Mouse (Mus musculus): ENCODE data around the gene Utrn.

Gene Utrn

GRCm38 (mm10) chr10:12798248-12798647 is 70.9 kb downstream of the Utrn start:
- DNase-seq (ENCODE audit: low read depth, low spot score) = no peak

GRCm38 (mm10) chr10:12796510-12796840 is 72.7 kb downstream of the Utrn start:
- no peak for DNase-seq (ENCODE audit: low read depth, low spot score)

- DNase-seq (ENCODE audit: low read depth, low spot score) = no peak
Observed at GRCm38 (mm10) chr10:12795796-12796509, 73.2 kb downstream of the Utrn start.

GRCm38 (mm10) chr10:12792049-12792448 is 77.1 kb downstream of the Utrn start:
- DNase-seq (ENCODE audit: low read depth, low spot score) = peak; percentile 9

- no peak for DNase-seq (ENCODE audit: low read depth, low spot score)
Observed at GRCm38 (mm10) chr10:12790881-12791280, 78.3 kb downstream of the Utrn start.

GRCm38 (mm10) chr10:12788529-12788928 is 80.6 kb downstream of the Utrn start:
- DNase-seq (ENCODE audit: low read depth, low spot score) = no peak

- DNase-seq (ENCODE audit: low read depth, low spot score) = no peak
Observed at GRCm38 (mm10) chr10:12787965-12788364, 81.2 kb downstream of the Utrn start.

GRCm38 (mm10) chr10:12785299-12785698 is 83.9 kb downstream of the Utrn start:
- no peak for DNase-seq (ENCODE audit: low read depth, low spot score)

GRCm38 (mm10) chr10:12781381-12781907 is 87.7 kb downstream of the Utrn start:
- DNase-seq (ENCODE audit: low read depth, low spot score) = no peak

GRCm38 (mm10) chr10:12773178-12773577 is 96.0 kb downstream of the Utrn start:
- no peak for DNase-seq (ENCODE audit: low read depth, low spot score)

- no peak for DNase-seq (ENCODE audit: low read depth, low spot score)
Observed at GRCm38 (mm10) chr10:12771511-12771910, 97.7 kb downstream of the Utrn start.

GRCm38 (mm10) chr10:12762668-12763067 is 106.5 kb downstream of the Utrn start:
- no peak for DNase-seq (ENCODE audit: low read depth, low spot score)

- no peak for DNase-seq (ENCODE audit: low read depth, low spot score)
Observed at GRCm38 (mm10) chr10:12758702-12758988, 110.5 kb downstream of the Utrn start.

GRCm38 (mm10) chr10:12757943-12758701 is 111.0 kb downstream of the Utrn start:
- DNase-seq (ENCODE audit: low read depth, low spot score) = no peak

- DNase-seq (ENCODE audit: low read depth, low spot score) = no peak
Observed at GRCm38 (mm10) chr10:12756692-12757091, 112.5 kb downstream of the Utrn start.

GRCm38 (mm10) chr10:12754911-12755310 is 114.3 kb downstream of the Utrn start:
- no peak for DNase-seq (ENCODE audit: low read depth, low spot score)

GRCm38 (mm10) chr10:12754166-12754565 is 115.0 kb downstream of the Utrn start:
- DNase-seq (ENCODE audit: low read depth, low spot score) = no peak

- DNase-seq (ENCODE audit: low read depth, low spot score) = no peak
Observed at GRCm38 (mm10) chr10:12743717-12744116, 125.4 kb downstream of the Utrn start.

- DNase-seq (ENCODE audit: low read depth, low spot score) = no peak
Observed at GRCm38 (mm10) chr10:12739302-12739987, 129.7 kb downstream of the Utrn start.

- no peak for DNase-seq (ENCODE audit: low read depth, low spot score)
Observed at GRCm38 (mm10) chr10:12737926-12738325, 131.2 kb downstream of the Utrn start.

GRCm38 (mm10) chr10:12736861-12737835 is 132.0 kb downstream of the Utrn start:
- DNase-seq (ENCODE audit: low read depth, low spot score) = no peak
